Comparison of ENCODE assay signal across 21 mouse cellular contexts in genomic region chr11:57419416-57419815, GRCm38 (mm10).
"Had no signal": no experiment of that assay in that cellular context is flagged by ENCODE, and none has a peak within 500 bp of the region (broad histone marks: within the 10 kb centered on the region; RNA-seq: fewer than 3 reads in every experiment).

No protein-coding gene starts in this region.

- ATAC-seq: intestine, postnatal 0 days; liver, embryonic 12.5 days; midbrain, embryonic 13.5 days had no signal

- H3K4me2 ChIP-seq: kidney, embryonic 15.5 days; limb, embryonic 13.5 days; liver, embryonic 12.5 days; liver, embryonic 15.5 days; lung, embryonic 15.5 days; midbrain, embryonic 13.5 days; neural tube, embryonic 12.5 days; stomach, embryonic 15.5 days had no signal

- H3K9me3 ChIP-seq: kidney, embryonic 15.5 days; limb, embryonic 10.5 days; limb, embryonic 13.5 days; liver, embryonic 12.5 days; liver, embryonic 15.5 days; lung, embryonic 15.5 days; neural tube, embryonic 12.5 days; stomach, embryonic 15.5 days had no signal

- H3K9ac ChIP-seq: kidney, embryonic 15.5 days; limb, embryonic 13.5 days; liver, embryonic 12.5 days; liver, embryonic 15.5 days; lung, embryonic 15.5 days; midbrain, embryonic 13.5 days; neural tube, embryonic 12.5 days; stomach, embryonic 15.5 days had no signal

- H3K36me3 ChIP-seq: kidney, embryonic 15.5 days; limb, embryonic 10.5 days; limb, embryonic 13.5 days; liver, embryonic 12.5 days; liver, embryonic 15.5 days; lung, embryonic 15.5 days; midbrain, embryonic 13.5 days; neural tube, embryonic 12.5 days; stomach, embryonic 15.5 days had no signal

- H3K27me3 ChIP-seq: kidney, embryonic 15.5 days; limb, embryonic 13.5 days; liver, embryonic 12.5 days; liver, embryonic 15.5 days; lung, embryonic 15.5 days; midbrain, embryonic 13.5 days; neural tube, embryonic 12.5 days; stomach, embryonic 15.5 days had no signal

- H3K4me1 ChIP-seq: kidney, embryonic 15.5 days; liver, embryonic 12.5 days; liver, embryonic 15.5 days; lung, embryonic 15.5 days; neural tube, embryonic 12.5 days; stomach, embryonic 15.5 days had no signal

- H3K4me3 ChIP-seq: kidney, embryonic 15.5 days; limb, embryonic 10.5 days; limb, embryonic 13.5 days; liver, embryonic 12.5 days; liver, embryonic 15.5 days; lung, embryonic 15.5 days; midbrain, embryonic 13.5 days; neural tube, embryonic 12.5 days; stomach, embryonic 15.5 days had no signal

- H3K27ac ChIP-seq: kidney, embryonic 15.5 days; limb, embryonic 10.5 days; limb, embryonic 13.5 days; liver, embryonic 12.5 days; liver, embryonic 15.5 days; lung, embryonic 15.5 days; macrophage; midbrain, embryonic 13.5 days; neural tube, embryonic 12.5 days; stomach, embryonic 15.5 days had no signal

- DNase-seq: kidney, adult 2 months; kidney, postnatal 10 days; liver; lung, adult 18-20 months; lung, postnatal 14 days; retina, postnatal 1 day; right cerebral cortex, postnatal 25 days; spleen, adult 18-20 months; thymus, adult 18-20 months; thymus, postnatal 4 days had no signal
